Mouse (Mus musculus): ENCODE measurements around the gene Samd14. TPM values are rescaled to one million over a fixed set of nuclear protein-coding genes. Genes with fewer than 3 reads are reported as not detected.
A peak's percentile ranks its signal among the peaks of the same experiment; 100 is the strongest.

The Samd14 gene
- polyA plus RNA-seq, 1 experiment from 2014 or later, result 36.7 TPM

DNA sequence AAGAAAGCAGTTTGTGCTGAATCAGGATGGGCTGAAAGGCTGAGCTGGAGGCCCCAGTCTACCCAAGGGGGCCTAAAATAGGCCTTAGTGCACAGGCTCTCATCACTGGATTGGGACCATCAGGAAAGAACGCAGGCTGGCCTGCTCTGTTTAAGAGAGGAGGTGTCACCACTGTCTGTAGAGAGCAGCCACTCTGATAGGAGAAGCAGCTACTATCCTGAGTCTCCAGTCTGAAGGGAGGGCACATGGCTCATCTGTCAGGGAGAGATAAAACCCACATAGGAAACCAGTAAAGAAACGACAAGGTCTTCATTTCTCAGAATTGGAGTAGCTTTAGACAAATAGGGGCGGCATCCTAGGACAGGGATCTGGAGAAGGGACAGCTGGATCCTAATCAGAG is 2.4 kb downstream of the Samd14 start:
- H3K27me3 ChIP-seq (ENCODE audit: poor library complexity, severe bottlenecking), result no peaks in the 10 kb centered on the region
- peak overlapping the region; percentile 96 for H3K27ac ChIP-seq
- H3K4me3 ChIP-seq, result peak overlapping the region; percentile 91
- WGBS, result 65% methylated on average over 3 of the region's 3 CpGs
- no peaks in the 10 kb centered on the region for H3K9me3 ChIP-seq
- H3K36me3 ChIP-seq (replicated peaks), result peaks cover 45% of the 10 kb centered on the region
- H3K4me1 ChIP-seq, result peaks cover 65% of the 10 kb centered on the region
- DNase-seq (ENCODE audit: extremely low spot score, low spot score), result no peak

GRCm38 (mm10) chr11:95012487-95012886 is 2.8 kb downstream of the Samd14 start:
- Histone ChIP-seq H3K4me3 (peak overlapping the region; percentile 91; the same call in 1 of the 2 replicates), H3K4me1 (peaks cover 60% of the 10 kb centered on the region), H3K9me3 (no peaks in the 10 kb centered on the region), H3K27me3 (ENCODE audit: poor library complexity, severe bottlenecking) (no peaks in the 10 kb centered on the region), H3K36me3 (replicated peaks) (peaks cover 49% of the 10 kb centered on the region), H3K27ac (peak overlapping the region; percentile 96)
- DNase-seq (ENCODE audit: extremely low spot score, low spot score), result no peak
- 37% methylated on average over 3 of the region's 3 CpGs for WGBS

- Histone ChIP-seq H3K27ac (no peak overlapping the region), H3K9me3 (no peaks in the 10 kb centered on the region), H3K27me3 (ENCODE audit: poor library complexity, severe bottlenecking) (peaks cover 21% of the 10 kb centered on the region), H3K4me1 (peaks cover 38% of the 10 kb centered on the region), H3K4me3 (no peak overlapping the region), H3K36me3 (replicated peaks) (peaks cover 79% of the 10 kb centered on the region)
- WGBS, result 79% methylated on average over 3 of the region's 3 CpGs
- no peak for DNase-seq (ENCODE audit: extremely low spot score, low spot score)
Observed at GRCm38 (mm10) chr11:95015484-95015883, 5.8 kb downstream of the Samd14 start.

DNA sequence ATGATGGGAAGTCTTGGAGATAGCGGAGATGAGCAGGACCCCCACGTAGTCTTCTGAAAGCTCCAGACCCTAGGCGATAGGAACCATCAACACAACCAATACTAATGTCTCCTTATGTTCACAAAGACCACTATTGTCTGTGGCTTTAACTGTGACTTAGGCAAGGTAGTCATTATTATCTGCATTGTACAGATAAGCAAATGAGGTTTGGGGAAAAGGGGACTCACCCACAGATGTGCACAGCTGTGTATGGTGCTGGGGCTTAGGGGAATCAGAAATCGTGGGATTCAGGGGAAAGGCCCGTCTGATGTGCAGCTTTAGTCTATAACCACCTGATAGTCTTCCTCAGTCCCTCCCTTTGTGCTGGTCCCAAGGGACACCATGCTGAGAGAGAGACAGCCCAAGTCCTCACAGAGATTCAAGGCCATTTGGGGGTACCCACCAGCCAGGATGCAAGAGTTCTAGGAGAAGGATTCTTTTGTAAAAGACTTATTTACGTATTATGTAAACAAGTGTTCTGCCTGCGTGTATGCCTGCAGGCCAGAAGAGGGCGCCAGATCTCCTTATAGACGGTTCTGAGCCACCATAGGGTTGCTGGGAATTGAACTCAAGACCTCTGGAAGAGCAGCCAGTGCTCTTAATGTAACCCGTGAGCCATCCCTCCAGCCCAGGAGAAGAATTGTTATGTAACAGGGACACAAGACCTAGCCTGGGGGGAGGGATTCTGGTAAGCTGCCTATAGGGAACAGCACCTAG is 12.7 kb downstream of the Samd14 start:
- H3K36me3 ChIP-seq (replicated peaks), result peaks cover 90% of the 10 kb centered on the region
- no peaks in the 10 kb centered on the region for H3K9me3 ChIP-seq
- peaks cover 21% of the 10 kb centered on the region for H3K27me3 ChIP-seq (ENCODE audit: poor library complexity, severe bottlenecking)
- 85% methylated on average over 10 of the region's 10 CpGs for WGBS
- H3K4me3 ChIP-seq, result no peak overlapping the region
- H3K27ac ChIP-seq, result no peak overlapping the region
- peaks cover 15% of the 10 kb centered on the region for H3K4me1 ChIP-seq
- DNase-seq (ENCODE audit: extremely low spot score, low spot score), result no peak

DNA sequence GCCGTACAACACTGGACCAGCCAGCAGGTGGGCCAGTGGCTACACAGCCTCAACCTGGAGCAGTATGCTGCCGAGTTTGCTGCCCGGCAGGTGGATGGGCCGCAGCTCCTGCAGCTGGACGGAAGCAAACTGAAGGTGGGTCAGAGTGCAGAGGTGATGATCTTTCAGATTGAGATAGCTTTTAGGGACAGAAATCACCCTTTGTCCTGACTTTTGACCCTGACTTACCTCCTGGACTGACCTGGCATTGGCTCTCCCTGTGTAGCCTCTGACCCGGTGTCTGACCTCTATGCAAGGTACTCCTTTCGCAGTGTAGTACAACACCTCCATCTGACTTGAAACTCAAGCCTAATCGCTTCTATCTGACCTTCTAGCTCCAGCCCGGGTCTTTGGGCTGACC is 13.8 kb downstream of the Samd14 start:
- Histone ChIP-seq H3K4me1 (peaks cover 25% of the 10 kb centered on the region), H3K9me3 (no peaks in the 10 kb centered on the region), H3K27ac (no peak overlapping the region), H3K4me3 (no peak overlapping the region), H3K36me3 (replicated peaks) (peaks cover 79% of the 10 kb centered on the region), H3K27me3 (ENCODE audit: poor library complexity, severe bottlenecking) (peaks cover 18% of the 10 kb centered on the region)
- DNase-seq (ENCODE audit: extremely low spot score, low spot score), result no peak
- WGBS, result 96% methylated on average over 9 of the region's 9 CpGs

- H3K27me3 ChIP-seq (ENCODE audit: poor library complexity, severe bottlenecking), result peaks cover 7% of the 10 kb centered on the region
- no peaks in the 10 kb centered on the region for H3K9me3 ChIP-seq
- peaks cover 28% of the 10 kb centered on the region for H3K4me1 ChIP-seq
- no peak overlapping the region for H3K4me3 ChIP-seq
- H3K27ac ChIP-seq, result peak overlapping the region; percentile 51
- no peak for DNase-seq (ENCODE audit: extremely low spot score, low spot score)
- H3K36me3 ChIP-seq (replicated peaks), result peaks cover 68% of the 10 kb centered on the region
- WGBS, result 66% methylated on average over 29 of the region's 29 CpGs
Observed at GRCm38 (mm10) chr11:95024439-95025184, 14.9 kb downstream of the Samd14 start.

GRCm38 (mm10) chr11:95025227-95026012 is 15.7 kb downstream of the Samd14 start:
- Histone ChIP-seq H3K4me3 (no peak overlapping the region), H3K9me3 (no peaks in the 10 kb centered on the region), H3K27ac (no peak overlapping the region), H3K27me3 (ENCODE audit: poor library complexity, severe bottlenecking) (no peaks in the 10 kb centered on the region), H3K36me3 (replicated peaks) (peaks cover 60% of the 10 kb centered on the region), H3K4me1 (peaks cover 23% of the 10 kb centered on the region)
- 92% methylated on average over 11 of the region's 11 CpGs for WGBS
- no peak for DNase-seq (ENCODE audit: extremely low spot score, low spot score)

- H3K36me3 ChIP-seq (replicated peaks), result peaks cover 53% of the 10 kb centered on the region
- H3K4me3 ChIP-seq, result no peak overlapping the region
- 84% methylated on average over 6 of the region's 6 CpGs for WGBS
- H3K4me1 ChIP-seq, result peaks cover 23% of the 10 kb centered on the region
- DNase-seq (ENCODE audit: extremely low spot score, low spot score), result no peak
- no peaks in the 10 kb centered on the region for H3K27me3 ChIP-seq (ENCODE audit: poor library complexity, severe bottlenecking)
- no peaks in the 10 kb centered on the region for H3K9me3 ChIP-seq
- 0 out of 2 replicates have a peak overlapping the region, but pooled peaks have one; percentile 5 for H3K27ac ChIP-seq
Observed at GRCm38 (mm10) chr11:95026090-95026542, 16.4 kb downstream of the Samd14 start.

DNA sequence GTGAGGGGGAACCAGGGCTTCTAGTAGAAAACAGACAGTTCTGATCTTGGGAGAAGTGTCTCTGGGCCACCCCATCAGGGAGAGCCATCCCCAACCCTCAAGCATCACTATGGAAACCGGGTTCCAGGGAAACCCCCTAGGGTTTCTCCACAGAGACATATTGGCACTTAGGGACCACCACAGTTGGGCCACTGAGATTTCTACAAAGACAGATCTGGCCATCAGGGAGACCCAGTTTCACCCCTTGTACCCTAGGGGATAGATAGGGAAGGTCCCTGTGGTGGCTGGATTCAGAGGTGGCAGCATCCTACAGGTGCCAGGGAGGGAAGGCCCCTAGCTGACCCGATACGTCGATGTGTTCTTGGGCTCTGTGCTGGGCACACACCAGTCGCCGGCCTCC is 17.2 kb downstream of the Samd14 start:
- peaks cover 46% of the 10 kb centered on the region for H3K36me3 ChIP-seq (replicated peaks)
- no peak for DNase-seq (ENCODE audit: extremely low spot score, low spot score)
- no peaks in the 10 kb centered on the region for H3K9me3 ChIP-seq
- H3K4me3 ChIP-seq, result no peak overlapping the region
- H3K27me3 ChIP-seq (ENCODE audit: poor library complexity, severe bottlenecking), result no peaks in the 10 kb centered on the region
- no peak overlapping the region for H3K27ac ChIP-seq
- 87% methylated on average over 6 of the region's 6 CpGs for WGBS
- peaks cover 23% of the 10 kb centered on the region for H3K4me1 ChIP-seq

GRCm38 (mm10) chr11:95027850-95028470 is 18.3 kb downstream of the Samd14 start:
- Histone ChIP-seq H3K27ac (peak overlapping the region; percentile 44), H3K4me1 (peaks cover 24% of the 10 kb centered on the region), H3K27me3 (ENCODE audit: poor library complexity, severe bottlenecking) (no peaks in the 10 kb centered on the region), H3K36me3 (replicated peaks) (peaks cover 35% of the 10 kb centered on the region), H3K9me3 (no peaks in the 10 kb centered on the region), H3K4me3 (no peak overlapping the region)
- WGBS, result 47% methylated on average over 13 of the region's 13 CpGs
- DNase-seq (ENCODE audit: extremely low spot score, low spot score), result no peak

DNA sequence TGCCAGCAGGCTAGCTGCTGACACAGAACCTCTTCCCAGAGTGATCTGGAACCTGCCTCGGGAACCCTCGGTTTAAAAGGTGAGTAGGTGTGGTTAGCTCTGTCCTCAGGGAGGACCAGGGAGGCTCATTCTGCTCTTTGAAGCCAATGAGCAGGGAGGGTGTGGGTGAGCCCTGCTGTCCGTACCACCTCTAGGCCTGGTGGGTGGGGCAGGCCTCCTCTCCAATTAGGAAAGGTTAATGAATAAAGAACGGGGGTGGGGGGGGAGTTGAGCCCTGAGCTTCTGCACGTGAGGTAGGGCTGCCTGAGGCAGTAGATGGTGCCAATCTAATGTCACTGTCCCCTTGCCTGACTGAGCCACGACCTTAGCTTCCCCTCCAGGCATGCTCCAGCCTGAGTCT is 23.3 kb downstream of the Samd14 start:
- Histone ChIP-seq H3K4me3 (no peak overlapping the region), H3K9me3 (no peaks in the 10 kb centered on the region), H3K27ac (0 out of 2 replicates have a peak overlapping the region, but pooled peaks have one; percentile 11), H3K36me3 (replicated peaks) (no peaks in the 10 kb centered on the region), H3K4me1 (peaks cover 25% of the 10 kb centered on the region), H3K27me3 (ENCODE audit: poor library complexity, severe bottlenecking) (peaks cover 10% of the 10 kb centered on the region; the same call in 1 of the 2 replicates)
- 37% methylated on average over 6 of the region's 6 CpGs for WGBS
- DNase-seq (ENCODE audit: extremely low spot score, low spot score), result no peak

- peaks cover 10% of the 10 kb centered on the region; the same call in 1 of the 2 replicates for H3K27me3 ChIP-seq (ENCODE audit: poor library complexity, severe bottlenecking)
- H3K4me1 ChIP-seq, result peaks cover 18% of the 10 kb centered on the region
- H3K9me3 ChIP-seq, result no peaks in the 10 kb centered on the region
- H3K4me3 ChIP-seq, result no peak overlapping the region; the same call in 1 of the 2 replicates
- DNase-seq (ENCODE audit: extremely low spot score, low spot score), result no peak
- WGBS, result 76% methylated on average over 14 of the region's 14 CpGs
- H3K36me3 ChIP-seq (replicated peaks), result no peaks in the 10 kb centered on the region
- H3K27ac ChIP-seq, result peak overlapping the region; percentile 35; the same call in 1 of the 2 replicates
Observed at GRCm38 (mm10) chr11:95033617-95034016, 23.9 kb downstream of the Samd14 start.

Measured in forebrain, embryonic 10.5 days (tissue).